Mouse (Mus musculus) T-cell, adult 2 months (primary cell): Measurements from ENCODE around the gene H2-M2.
"Not testable (repeated sequence)": the region's sequence is repeated elsewhere in the genome, so short reads cannot be mapped to it uniquely, and the experiment has no call there.

Experiments
- DNase-seq: peaks from one replicate; pipeline ENCODE4 v3.0.0; 2022; ENCODE audit warnings: low spot score

Gene H2-M2

GRCm38 (mm10) chr17:37483452-37483851 lies at the start of gene H2-M2:
Gene H2-M2 (minus strand): TSS chr17:37483552.
- no peak for DNase-seq

DNA sequence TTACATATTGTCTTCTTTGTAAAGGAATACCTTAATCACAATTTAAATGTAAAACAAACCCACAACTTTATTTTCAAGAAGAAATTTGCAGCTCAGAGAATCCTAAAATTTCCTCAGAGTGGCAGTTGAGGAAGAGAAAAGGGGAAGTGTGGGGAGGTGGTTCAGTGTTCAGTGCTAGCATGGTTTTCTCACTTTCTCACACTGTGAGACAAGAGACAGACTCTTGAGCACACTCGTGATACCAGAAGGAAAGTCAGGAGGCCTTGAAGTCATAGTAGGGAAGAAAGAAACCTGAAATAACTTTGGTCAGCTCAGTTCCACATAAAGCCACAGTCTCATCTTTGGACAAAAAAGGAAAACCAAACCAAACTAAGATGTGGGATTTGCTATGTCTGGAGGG lies 42.1 kb upstream of the H2-M2 start:
- not testable (repeated sequence) for DNase-seq

DNA sequence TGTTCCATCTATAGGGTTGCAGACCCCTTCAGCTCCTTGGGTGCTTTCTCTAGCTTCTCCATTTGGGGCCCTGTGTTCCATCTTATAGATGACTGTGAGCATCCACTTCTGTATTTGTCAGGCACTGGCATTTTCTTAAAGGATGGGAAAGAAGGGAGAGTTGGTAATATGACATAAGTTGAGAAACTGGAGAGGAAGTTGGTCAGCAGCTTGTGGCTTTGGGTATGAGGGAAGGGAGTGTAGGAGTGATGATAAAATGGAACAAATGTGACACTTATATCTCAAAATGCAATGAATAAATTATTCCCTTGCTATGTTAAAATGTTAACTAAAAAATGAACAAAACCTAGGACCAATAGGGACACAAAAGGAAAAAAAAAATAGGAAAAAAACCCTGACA lies 41.3 kb upstream of the H2-M2 start:
- not testable (repeated sequence) for DNase-seq

DNA sequence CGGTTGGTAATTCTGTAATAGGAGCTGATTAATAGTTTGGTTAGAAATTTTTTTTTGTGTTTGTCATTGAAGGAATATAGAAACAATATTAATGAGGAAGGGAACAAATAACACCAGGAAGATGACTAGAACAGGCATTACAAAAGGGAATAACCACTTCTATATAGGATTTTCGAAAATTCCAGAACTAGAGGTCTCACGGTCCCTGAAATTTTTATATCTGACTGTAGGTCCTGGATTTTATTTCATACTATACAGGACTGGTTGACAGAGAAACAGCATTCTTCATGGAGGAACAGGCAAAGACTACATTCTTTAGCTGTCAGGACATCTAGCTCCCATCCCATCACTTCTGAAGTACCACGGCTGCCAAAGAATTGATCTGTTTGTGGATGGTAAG lies 24.4 kb upstream of the H2-M2 start, which contains the start of gene Olfr111:
Gene Olfr111 (plus strand): TSS at position 301 of the 400 bp plus-strand sequence.
- no peak for DNase-seq

- DNase-seq, result no peak
These were observed 8.7 kb upstream of the H2-M2 start, which contains the start of gene Olfr110 for GRCm38 (mm10) chr17:37491930-37492518. Gene Olfr110 (plus strand): TSS chr17:37492468.

- DNase-seq, result no peak
These were observed 24.7 kb downstream of the H2-M2 start, which contains the start of gene Olfr109 for GRCm38 (mm10) chr17:37458616-37459015. Gene Olfr109 (plus strand): TSS chr17:37458916.

DNA sequence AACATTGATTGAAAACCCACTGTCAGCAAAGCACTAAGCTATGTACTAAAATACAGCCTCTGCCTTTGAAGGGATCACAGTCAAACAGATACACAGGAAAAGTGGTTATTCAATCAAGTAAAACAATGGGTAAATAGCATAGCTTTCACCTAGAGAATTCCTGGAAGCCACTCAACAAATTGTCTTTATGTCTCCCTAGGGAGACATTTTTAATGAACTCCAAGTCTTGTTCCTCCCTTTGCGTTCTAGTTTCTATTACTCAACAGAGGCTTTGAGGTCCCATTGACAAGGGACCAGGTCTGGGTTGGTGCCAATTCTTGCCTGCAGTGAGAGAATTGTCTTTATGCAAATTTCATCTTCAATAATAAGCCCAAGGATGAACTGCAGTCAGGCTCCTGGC lies 38.2 kb downstream of the H2-M2 start, which contains the start of gene Olfr108:
Gene Olfr108 (plus strand): TSS at position 301 of the 400 bp plus-strand sequence.
- no peak for DNase-seq
